ENCODE assay signal across 24 mouse cellular contexts in the genomic region with DNA sequence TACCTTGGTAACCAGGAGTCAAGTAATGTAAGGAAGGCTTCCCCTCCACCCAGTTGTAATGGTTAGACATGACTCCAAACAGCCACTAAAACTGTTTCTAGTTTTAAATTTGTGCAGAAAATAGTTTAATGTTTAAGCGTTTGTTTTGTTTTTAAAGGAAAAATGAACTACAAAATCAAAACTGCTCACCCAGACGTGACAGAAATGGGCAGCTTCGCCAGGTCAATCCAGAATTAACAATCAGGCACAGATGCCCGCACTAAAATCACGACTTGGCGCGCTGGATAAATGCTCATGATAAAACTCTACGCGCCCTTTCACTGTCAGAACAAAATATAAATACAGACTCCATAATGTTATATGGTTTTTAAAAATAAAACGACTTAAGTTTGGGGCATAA.
DNase-seq lines count a peak whose midpoint lies in the region; ATAC-seq and TF ChIP-seq lines count a peak whose summit lies in the region.
"Had no signal": no experiment of that assay in that cellular context is flagged by ENCODE, and none has a peak within 500 bp of the region (broad histone marks: within the 10 kb centered on the region; RNA-seq: fewer than 3 reads in every experiment).

No protein-coding gene starts in this region.

- H3K36me3 ChIP-seq in kidney, embryonic 14.5 days (ENCODE audit: control insufficient read depth, insufficient read depth, low read length), result no peaks in the 10 kb centered on the region
- H3K36me3 ChIP-seq in hindbrain, postnatal 0 days (ENCODE audit: insufficient read depth, low read length), result no peaks in the 10 kb centered on the region
- H3K36me3 ChIP-seq: embryonic facial prominence, embryonic 10.5 days; embryonic facial prominence, embryonic 13.5 days; forebrain, embryonic 12.5 days; forebrain, embryonic 15.5 days; hindbrain, embryonic 13.5 days had no signal

- WGBS in kidney, embryonic 14.5 days, result 92% methylated on average over 10 of the region's 10 CpGs
- 92% methylated on average over 10 of the region's 10 CpGs for WGBS in hindbrain, postnatal 0 days

- H3K4me2 ChIP-seq in kidney, embryonic 14.5 days (replicated peaks; ENCODE audit: low read depth, low read length), result no peak overlapping the region
- no peak overlapping the region for H3K4me2 ChIP-seq in hindbrain, postnatal 0 days (ENCODE audit: low read depth, low read length)
- H3K4me2 ChIP-seq: embryonic facial prominence, embryonic 13.5 days; forebrain, embryonic 12.5 days; forebrain, embryonic 15.5 days; heart, embryonic 11.5 days; hindbrain, embryonic 13.5 days had no signal

- no peak for ATAC-seq in kidney, embryonic 14.5 days (ENCODE audit: low FRiP score, low TSS enrichment)
- ATAC-seq in hindbrain, postnatal 0 days, result no peak
- ATAC-seq: CD4-positive, CD25-positive, alpha-beta regulatory T cell, adult 4 months; forebrain, embryonic 15.5 days; hindbrain, embryonic 16.5 days had no signal

- no peaks in the 10 kb centered on the region for H3K27me3 ChIP-seq in kidney, embryonic 14.5 days (ENCODE audit: control insufficient read depth, insufficient read depth, low read length)
- H3K27me3 ChIP-seq in hindbrain, postnatal 0 days (ENCODE audit: insufficient read depth, low read length), result no peaks in the 10 kb centered on the region
- H3K27me3 ChIP-seq: embryonic facial prominence, embryonic 13.5 days; forebrain, embryonic 12.5 days; forebrain, embryonic 15.5 days; hindbrain, embryonic 13.5 days had no signal

- H3K9ac ChIP-seq in kidney, embryonic 14.5 days (ENCODE audit: low read depth, low read length), result no peak overlapping the region
- H3K9ac ChIP-seq in hindbrain, postnatal 0 days (replicated peaks; ENCODE audit: low read length), result no peak overlapping the region
- H3K9ac ChIP-seq: embryonic facial prominence, embryonic 13.5 days; forebrain, embryonic 12.5 days; forebrain, embryonic 15.5 days; hindbrain, embryonic 13.5 days had no signal

- H3K9me3 ChIP-seq in kidney, embryonic 14.5 days (ENCODE audit: control insufficient read depth, low read length), result no peaks in the 10 kb centered on the region
- H3K9me3 ChIP-seq in hindbrain, postnatal 0 days (ENCODE audit: low read length), result no peaks in the 10 kb centered on the region
- H3K9me3 ChIP-seq: embryonic facial prominence, embryonic 10.5 days; embryonic facial prominence, embryonic 13.5 days; forebrain, embryonic 12.5 days; forebrain, embryonic 15.5 days; hindbrain, embryonic 13.5 days had no signal

- peak; percentile 42 for DNase-seq in kidney, adult 18-20 months
- DNase-seq in kidney, postnatal 10 days, result no peak
- peak; percentile 84 for DNase-seq in kidney, adult 9 months
- DNase-seq in kidney, postnatal 36 days, result peak; percentile 62 to 67
- no peak for DNase-seq in hindbrain, postnatal 0 days (ENCODE audit: low spot score)
- DNase-seq: adrenal gland, adult 2 months; adrenal gland, postnatal 14 days; cerebellum, adult 11 months; cerebellum, adult 2 months; cerebellum, adult 9-11 months; cerebellum, postnatal 36 days; embryo, embryonic 11 days; gastrocnemius, postnatal 25 days; heart, adult 2 months had no signal

- no peak overlapping the region for H3K27ac ChIP-seq in kidney, embryonic 14.5 days (ENCODE audit: low read depth, low read length)
- H3K27ac ChIP-seq in hindbrain, postnatal 0 days, result no peak overlapping the region
- H3K27ac ChIP-seq: embryonic facial prominence, embryonic 10.5 days; embryonic facial prominence, embryonic 13.5 days; forebrain, embryonic 12.5 days; forebrain, embryonic 15.5 days; heart, adult 2 months; hindbrain, embryonic 13.5 days had no signal

- H3K4me1 ChIP-seq in kidney, embryonic 14.5 days (ENCODE audit: control insufficient read depth, insufficient read depth, low read length), result no peaks in the 10 kb centered on the region
- H3K4me1 ChIP-seq in hindbrain, postnatal 0 days (ENCODE audit: insufficient read depth, low read length), result no peaks in the 10 kb centered on the region
- H3K4me1 ChIP-seq: embryonic facial prominence, embryonic 10.5 days; embryonic facial prominence, embryonic 13.5 days had no signal

- TF ChIP-seq CTCF in hindbrain, postnatal 0 days (IDR thresholded peaks at IDR 0.05; ENCODE audit: low read depth), result no peak

- H3K4me3 ChIP-seq in kidney, embryonic 14.5 days (ENCODE audit: low read length), result no peak overlapping the region
- no peak overlapping the region for H3K4me3 ChIP-seq in hindbrain, postnatal 0 days (ENCODE audit: low read length)
- H3K4me3 ChIP-seq: embryonic facial prominence, embryonic 10.5 days; embryonic facial prominence, embryonic 13.5 days; erythroblast, embryonic 14.5 days; forebrain, embryonic 12.5 days; forebrain, embryonic 15.5 days; heart, adult 2 months; hindbrain, embryonic 13.5 days had no signal

Comparison
In these comparisons a context has a peak if more than half of its experiments do, and no peak if none do; other contexts are left out.
1. DNase-seq: peak in kidney, adult 18-20 months (single experiment), kidney, adult 9 months (single experiment) and kidney, postnatal 36 days (2 of 2); none in kidney, postnatal 10 days (single experiment) and hindbrain, postnatal 0 days (single experiment).